Mouse (Mus musculus): Measurements from ENCODE around the gene Mrps15. TPM values are rescaled to one million over a fixed set of nuclear protein-coding genes. Genes with fewer than 3 reads are reported as not detected.
"Not testable (repeated sequence)": the region's sequence is repeated elsewhere in the genome, so short reads cannot be mapped to it uniquely, and the experiment has no call there.

The Mrps15 gene
- polyA plus RNA-seq, 1 experiment: 37.9 TPM

GRCm38 (mm10) chr4:126077833-126078232 is 31.1 kb downstream of the Mrps15 start:
- no peak for DNase-seq (ENCODE audit: low read depth)

- no peak for DNase-seq (ENCODE audit: low read depth)
Observed at GRCm38 (mm10) chr4:126079266-126079665, 32.5 kb downstream of the Mrps15 start.

GRCm38 (mm10) chr4:126081601-126082000 is 34.9 kb downstream of the Mrps15 start:
- DNase-seq (ENCODE audit: low read depth): no peak

GRCm38 (mm10) chr4:126083021-126083420 is 36.3 kb downstream of the Mrps15 start:
- no peak for DNase-seq (ENCODE audit: low read depth)

GRCm38 (mm10) chr4:126084382-126084781 is 37.7 kb downstream of the Mrps15 start:
- peak; percentile 89 for DNase-seq (ENCODE audit: low read depth)

GRCm38 (mm10) chr4:126085996-126086576 is 39.4 kb downstream of the Mrps15 start:
- no peak for DNase-seq (ENCODE audit: low read depth)

GRCm38 (mm10) chr4:126090101-126090847 is 43.5 kb downstream of the Mrps15 start:
- no peak for DNase-seq (ENCODE audit: low read depth)

GRCm38 (mm10) chr4:126090848-126091124 is 44.1 kb downstream of the Mrps15 start:
- no peak for DNase-seq (ENCODE audit: low read depth)

GRCm38 (mm10) chr4:126091873-126092272 is 45.1 kb downstream of the Mrps15 start:
- no peak for DNase-seq (ENCODE audit: low read depth)

- not testable (repeated sequence) for DNase-seq (ENCODE audit: low read depth)
Observed at GRCm38 (mm10) chr4:126095622-126096430, 49.1 kb downstream of the Mrps15 start.

GRCm38 (mm10) chr4:126096464-126097111 is 49.9 kb downstream of the Mrps15 start, which contains the start of gene Lsm10:
Gene Lsm10, plus strand, starts transcription at chr4:126096623.
- DNase-seq (ENCODE audit: low read depth): no peak

- DNase-seq (ENCODE audit: low read depth): no peak
Observed at GRCm38 (mm10) chr4:126097711-126098253, 51.1 kb downstream of the Mrps15 start.

- no peak for DNase-seq (ENCODE audit: low read depth)
Observed at GRCm38 (mm10) chr4:126099365-126099764, 52.6 kb downstream of the Mrps15 start.

- DNase-seq (ENCODE audit: low read depth): no peak
Observed at GRCm38 (mm10) chr4:126100764-126101163, 54.0 kb downstream of the Mrps15 start.

- no peak for DNase-seq (ENCODE audit: low read depth)
Observed at GRCm38 (mm10) chr4:126102061-126102841, 55.5 kb downstream of the Mrps15 start.

- DNase-seq (ENCODE audit: low read depth): no peak
Observed at GRCm38 (mm10) chr4:126103057-126103581, 56.4 kb downstream of the Mrps15 start.

GRCm38 (mm10) chr4:126103590-126104068 is 56.9 kb downstream of the Mrps15 start, which contains the start of gene Stk40:
Gene Stk40, plus strand, starts transcription at chr4:126103957.
- DNase-seq (ENCODE audit: low read depth): peak; percentile 82

- DNase-seq (ENCODE audit: low read depth): no peak
Observed at GRCm38 (mm10) chr4:126104261-126105075, 57.7 kb downstream of the Mrps15 start.

Data from gonadal fat pad, adult 2 months (tissue).